Mouse (Mus musculus): ENCODE results near the gene Ppp4r4.

DNA sequence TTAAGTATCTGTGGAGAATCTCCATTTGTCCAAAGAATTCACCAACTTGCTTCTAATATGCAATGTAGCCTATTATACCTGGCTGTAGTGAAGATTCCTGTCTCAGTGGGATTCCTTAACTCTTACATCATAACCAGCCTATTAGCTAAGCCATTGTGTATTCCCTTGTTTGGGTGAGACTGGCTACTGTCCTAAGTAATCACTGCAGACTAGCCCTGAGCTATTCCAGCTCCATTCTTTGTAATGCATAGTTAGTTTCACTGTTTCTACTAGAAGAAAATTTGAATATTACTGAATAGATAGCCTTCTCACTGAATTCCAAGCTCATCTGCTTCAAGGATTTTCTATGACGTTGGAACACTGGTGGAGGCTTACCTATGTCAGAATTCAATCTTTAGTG lies 32.6 kb downstream of the Ppp4r4 start:
- TF ChIP-seq POLR2A (IDR thresholded peaks at IDR 0.05; ENCODE audit: extremely low read depth, insufficient read depth, low read length) (no peak), CTCF (IDR thresholded peaks at IDR 0.05; ENCODE audit: low read depth, low read length) (no peak)

Measured in liver, adult 2 months (tissue).